Mouse (Mus musculus) midbrain, embryonic 10.5 days (tissue): Measurements from ENCODE around the gene Ezh2. TPM values are rescaled to one million over a fixed set of nuclear protein-coding genes. Genes with fewer than 3 reads are reported as not detected.
"Not testable (repeated sequence)": the region's sequence is repeated elsewhere in the genome, so short reads cannot be mapped to it uniquely, and the experiment has no call there.

Experiments
- DNase-seq: peaks from one replicate; pipeline ENCODE4 v3.0.0-alpha.2; 2017; ENCODE audit warnings: low spot score
- H3K27ac ChIP-seq: fragments of 300-500 bp; sonication (generic); replicated peaks from 2 replicates; pipeline ENCODE4 v1.5.1; 2016; ENCODE audit warnings: mild to moderate bottlenecking
- H3K27me3 ChIP-seq: fragments of 300-500 bp; sonication (generic); 2 replicates; pipeline ENCODE4 v1.6.1; 2016; ENCODE audit warnings: low read depth, mild to moderate bottlenecking; ENCODE audit not compliant: poor library complexity, severe bottlenecking
- H3K36me3 ChIP-seq: fragments of 300-500 bp; sonication (generic); 2 replicates; pipeline ENCODE4 v1.6.1; 2016; ENCODE audit warnings: mild to moderate bottlenecking, moderate library complexity
- H3K4me1 ChIP-seq: fragments of 300-500 bp; sonication (generic); 2 replicates; pipeline ENCODE4 v1.6.1; 2016
- H3K4me3 ChIP-seq: fragments of 300-500 bp; sonication (generic); 2 replicates; pipeline ENCODE4 v1.5.1; 2016; ENCODE audit warnings: mild to moderate bottlenecking, moderate library complexity
- H3K9me3 ChIP-seq: fragments of 300-500 bp; sonication (generic); replicated peaks from 2 replicates; pipeline ENCODE4 v1.6.1; 2016; ENCODE audit warnings: mild to moderate bottlenecking
- WGBS: fragments of 180-500 bp; shearing (Covaris S2); methylation state at CpG from one replicate; pipeline ENCODE4 v1.1.7; 2016; 5-methylcytosine and 5-hydroxymethylcytosine counted together
- polyA plus RNA-seq: library from polyadenylated mRNA; unstranded; fragments of >200 nt; fragmentation: Nextera tagmentation; extraction: Ambion mirVana; gene quantifications from 2 replicates; pipeline ENCODE4 v1.2.1, GENCODE M21; 2016

Gene Ezh2
- polyA plus RNA-seq: 175 and 184 TPM in 2 replicates

DNA sequence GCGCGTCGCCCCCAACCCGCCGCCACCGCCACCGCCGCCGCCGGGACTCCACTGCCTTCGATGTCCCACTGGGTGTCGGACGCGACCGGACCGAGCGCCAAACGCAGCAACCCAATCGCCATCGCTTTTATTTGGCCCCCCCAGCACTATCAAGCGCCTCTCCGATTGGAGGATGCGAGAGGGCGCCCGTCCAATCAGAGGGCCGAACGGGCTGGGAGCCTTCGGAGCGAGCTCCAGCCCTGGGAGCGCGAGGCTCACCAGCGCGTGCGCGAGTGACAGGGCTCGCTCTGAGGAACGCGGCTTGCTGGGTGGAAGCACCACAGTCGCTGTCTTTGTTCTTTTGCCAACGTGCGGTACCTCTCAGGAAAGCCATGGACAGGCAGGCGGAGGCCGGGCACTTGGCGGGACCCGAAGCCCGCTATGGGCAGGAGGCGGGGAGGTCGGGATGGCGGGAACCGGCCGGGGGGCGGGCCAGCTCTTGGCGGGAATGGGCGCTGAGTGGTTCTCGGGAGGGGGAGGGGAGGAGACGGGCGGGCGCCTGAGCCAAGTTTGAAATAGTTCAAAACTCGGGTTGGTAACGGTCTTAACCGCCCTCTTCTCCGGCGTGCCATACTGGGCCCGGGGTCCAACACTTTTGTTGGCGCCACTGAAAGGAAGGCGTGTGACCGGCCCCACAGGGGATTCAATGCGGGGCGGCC lies at the start of gene Ezh2:
TSS of gene Ezh2 (minus strand) at position 416 of the 698 bp plus-strand sequence.
- Histone ChIP-seq H3K4me1 (peaks cover 41% of the 10 kb centered on the region), H3K4me3 (peak within 1 kb of the TSS; percentile 80), H3K9me3 (no peaks in the 10 kb centered on the region), H3K27me3 (no peaks in the 10 kb centered on the region), H3K27ac (peak within 1 kb of the TSS; percentile 98), H3K36me3 (no peaks in the 10 kb centered on the region)
- under 1% methylated on average over 66 of the region's 69 CpGs for WGBS
- DNase-seq: peak; percentile 98

DNA sequence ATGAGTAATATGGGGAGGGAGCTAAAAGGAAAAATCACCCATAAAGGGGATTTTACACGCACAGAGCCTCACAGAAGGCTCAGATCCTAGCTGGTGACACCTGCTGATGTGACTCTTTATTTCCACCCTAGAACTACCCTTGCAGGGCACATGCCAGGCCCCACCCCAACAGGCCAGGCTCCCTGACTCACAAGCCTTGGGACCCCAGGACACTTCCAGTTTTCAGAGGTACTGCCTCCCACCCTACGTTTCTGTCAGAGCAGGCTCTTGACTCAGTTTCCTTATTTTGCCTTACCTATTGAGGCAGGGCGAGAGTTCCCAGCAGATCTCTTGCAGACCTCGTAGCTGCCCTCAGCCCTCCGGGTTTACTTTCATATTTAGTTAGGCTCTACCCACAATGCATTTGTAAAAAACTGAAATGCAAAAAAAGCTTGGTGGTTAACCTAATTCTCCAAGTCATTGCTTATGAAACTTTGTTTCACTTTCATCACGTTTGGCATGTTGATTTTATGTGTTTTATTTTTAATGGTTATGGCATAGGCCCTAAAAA lies 41.5 kb upstream of the Ezh2 start:
- Histone ChIP-seq H3K9me3 (no peaks in the 10 kb centered on the region), H3K4me3 (no peak overlapping the region), H3K36me3 (no peaks in the 10 kb centered on the region), H3K4me1 (no peaks in the 10 kb centered on the region), H3K27me3 (no peaks in the 10 kb centered on the region), H3K27ac (no peak overlapping the region)
- DNase-seq: no peak
- WGBS: 78% methylated on average over 6 of the region's 6 CpGs

DNA sequence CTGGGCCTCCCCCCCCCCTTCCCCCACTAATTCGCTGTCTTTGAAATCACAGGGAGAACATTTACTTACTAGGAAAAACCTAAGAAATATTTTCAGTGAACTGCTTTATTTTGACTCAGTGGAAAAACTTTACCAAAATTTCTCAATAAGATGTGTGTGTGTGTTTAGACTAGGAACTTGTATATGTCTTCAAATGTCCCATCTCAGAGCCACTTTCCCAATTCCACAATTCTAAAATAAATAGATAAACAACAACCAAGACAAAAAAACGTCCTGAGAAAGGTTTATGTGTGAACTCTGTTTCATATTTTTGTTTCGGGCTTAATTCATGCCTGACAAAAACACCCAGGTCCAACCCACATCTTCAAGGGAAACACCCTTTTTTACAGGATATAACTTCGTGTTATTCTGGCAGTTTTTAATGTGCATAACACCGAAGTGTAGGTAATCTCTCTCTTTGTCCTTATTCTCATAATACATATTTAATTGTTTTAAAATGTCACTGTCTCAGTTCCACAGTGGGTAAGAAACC lies 40.9 kb upstream of the Ezh2 start:
- no peaks in the 10 kb centered on the region for H3K36me3 ChIP-seq
- WGBS: 75% methylated on average over 5 of the region's 5 CpGs
- no peaks in the 10 kb centered on the region for H3K9me3 ChIP-seq
- no peaks in the 10 kb centered on the region for H3K4me1 ChIP-seq
- H3K27ac ChIP-seq: no peak overlapping the region
- H3K4me3 ChIP-seq: no peak overlapping the region
- DNase-seq: no peak
- H3K27me3 ChIP-seq: no peaks in the 10 kb centered on the region

DNA sequence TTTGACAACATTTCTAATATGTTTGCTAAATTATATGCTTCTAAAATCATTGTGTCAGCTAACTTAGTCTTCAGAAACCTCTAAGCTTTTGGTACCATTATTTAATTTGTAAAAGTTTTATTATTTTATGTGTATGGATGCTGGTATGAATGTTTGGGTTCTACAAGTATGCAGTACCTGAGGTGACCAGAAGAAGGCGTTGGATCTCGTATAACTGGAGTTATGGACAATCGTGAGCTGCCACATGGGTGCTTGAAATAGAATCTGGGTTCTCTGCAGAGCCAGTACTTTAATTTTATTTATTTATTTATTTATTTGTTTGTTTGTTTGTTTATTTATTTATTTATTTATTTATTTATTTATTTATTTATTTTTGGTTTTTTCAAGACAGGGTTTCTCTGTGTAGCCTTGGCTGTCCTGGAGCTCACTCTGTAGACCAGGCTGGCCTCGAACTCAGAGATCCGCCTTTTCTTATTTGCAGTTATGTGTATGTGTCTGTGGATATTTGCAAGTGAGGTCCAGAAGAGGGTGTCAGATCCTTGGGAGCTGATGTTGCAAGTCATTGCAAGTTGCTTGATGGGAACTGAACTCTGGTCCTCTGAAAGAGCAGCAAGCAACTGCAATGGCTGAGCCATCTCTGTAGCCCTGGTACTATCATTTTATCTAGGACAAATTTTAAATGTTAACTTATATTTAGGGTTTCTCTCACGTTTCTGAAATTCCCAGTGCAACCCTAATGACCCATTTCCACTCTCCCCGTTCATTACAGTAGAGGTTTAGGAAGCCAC lies 40.3 kb upstream of the Ezh2 start:
- no peak overlapping the region for H3K27ac ChIP-seq
- no peak overlapping the region for H3K4me3 ChIP-seq
- 75% methylated on average over 7 of the region's 7 CpGs for WGBS
- no peaks in the 10 kb centered on the region for H3K27me3 ChIP-seq
- no peak for DNase-seq
- H3K4me1 ChIP-seq: no peaks in the 10 kb centered on the region
- H3K9me3 ChIP-seq: no peaks in the 10 kb centered on the region
- H3K36me3 ChIP-seq: no peaks in the 10 kb centered on the region

DNA sequence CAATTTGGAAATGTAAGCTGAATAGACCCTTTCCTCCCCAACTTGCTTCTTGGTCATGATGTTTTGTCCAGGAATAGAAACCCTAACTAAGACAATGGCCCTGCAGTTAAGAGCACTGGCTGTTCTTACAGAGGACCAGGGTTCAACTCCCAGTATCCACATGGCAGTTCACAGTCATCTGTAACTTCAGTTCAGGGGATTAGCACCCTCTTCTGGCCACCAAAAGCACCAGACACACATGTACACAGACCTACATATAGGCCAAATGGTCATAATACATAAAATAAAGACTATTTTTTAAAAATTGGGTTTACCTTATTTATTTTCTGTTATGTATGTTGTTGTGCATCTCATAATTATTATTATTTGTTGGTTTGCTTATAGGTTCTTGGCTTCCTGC lies 38.3 kb upstream of the Ezh2 start:
- no peaks in the 10 kb centered on the region for H3K27me3 ChIP-seq
- DNase-seq: no peak
- no peak overlapping the region for H3K27ac ChIP-seq
- no peaks in the 10 kb centered on the region for H3K36me3 ChIP-seq
- no peak overlapping the region for H3K4me3 ChIP-seq
- no peaks in the 10 kb centered on the region for H3K4me1 ChIP-seq
- H3K9me3 ChIP-seq: no peaks in the 10 kb centered on the region

DNA sequence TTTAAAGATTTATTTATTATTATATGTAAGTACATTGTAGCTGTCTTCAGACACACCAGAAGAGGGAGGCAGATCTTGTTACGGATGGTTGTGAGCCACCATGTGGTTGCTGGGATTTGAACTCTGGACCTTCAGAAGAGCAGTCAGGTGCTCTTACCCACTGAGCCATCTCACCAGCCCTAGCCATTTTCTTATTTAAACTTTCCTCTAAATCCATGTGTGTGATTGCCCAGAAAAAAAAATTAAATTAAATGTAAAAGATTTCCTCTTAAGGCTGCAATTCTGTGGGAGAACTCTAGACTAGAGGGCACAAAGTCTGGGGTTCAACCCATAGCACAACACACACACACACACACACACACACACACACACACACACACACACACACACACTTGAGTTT lies 34.9 kb upstream of the Ezh2 start:
- not testable (repeated sequence) for H3K4me1 ChIP-seq, H3K9me3 ChIP-seq, H3K27ac ChIP-seq, H3K4me3 ChIP-seq, DNase-seq, H3K27me3 ChIP-seq, H3K36me3 ChIP-seq
- 93% methylated on average over 1 of the region's 1 CpGs for WGBS

DNA sequence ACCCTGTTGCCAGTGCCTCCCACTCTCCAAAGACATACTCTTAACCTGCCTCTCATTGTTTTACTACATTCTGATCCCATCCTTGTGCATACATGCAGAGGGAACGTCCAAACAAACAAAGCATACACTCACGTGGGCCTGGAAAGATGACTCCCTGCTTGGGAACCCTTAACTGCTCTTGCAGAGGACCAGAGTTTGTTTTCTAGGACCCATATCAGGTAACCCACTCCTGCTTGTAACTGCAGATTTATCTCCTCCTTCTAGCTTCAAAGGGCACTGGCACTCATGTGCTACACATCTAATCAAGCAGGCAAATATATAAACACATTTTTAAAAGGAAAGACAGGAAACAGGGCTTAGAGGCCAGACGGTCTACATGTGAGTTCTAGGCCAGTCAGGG lies 32.8 kb upstream of the Ezh2 start:
- no peak overlapping the region for H3K27ac ChIP-seq
- H3K4me3 ChIP-seq: no peak overlapping the region
- WGBS: 67% methylated on average over 3 of the region's 3 CpGs
- no peaks in the 10 kb centered on the region for H3K4me1 ChIP-seq
- H3K36me3 ChIP-seq: no peaks in the 10 kb centered on the region
- H3K9me3 ChIP-seq: no peaks in the 10 kb centered on the region
- H3K27me3 ChIP-seq: no peaks in the 10 kb centered on the region
- no peak for DNase-seq

DNA sequence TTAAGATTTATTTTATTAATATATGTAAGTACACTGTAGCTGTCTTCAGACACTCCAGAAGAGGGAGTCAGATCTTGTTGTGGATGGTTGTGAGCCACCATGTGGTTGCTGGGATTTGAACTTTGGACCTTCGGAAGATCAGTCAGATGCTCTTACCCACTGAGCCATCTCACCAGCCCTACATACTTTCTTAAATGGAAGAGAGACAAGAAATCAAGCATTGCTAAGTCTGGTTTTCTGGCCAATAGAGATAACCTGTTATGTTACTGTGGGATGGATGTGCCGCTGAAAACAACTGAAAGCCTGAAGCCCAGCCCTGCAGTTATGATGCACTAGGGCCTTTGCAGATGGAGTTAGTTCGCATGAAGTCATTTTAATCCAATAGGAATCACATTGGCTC lies 31.8 kb upstream of the Ezh2 start:
- not testable (repeated sequence) for H3K36me3 ChIP-seq, H3K4me3 ChIP-seq, H3K27me3 ChIP-seq, H3K27ac ChIP-seq, H3K4me1 ChIP-seq, H3K9me3 ChIP-seq, DNase-seq
- 88% methylated on average over 3 of the region's 3 CpGs for WGBS

DNA sequence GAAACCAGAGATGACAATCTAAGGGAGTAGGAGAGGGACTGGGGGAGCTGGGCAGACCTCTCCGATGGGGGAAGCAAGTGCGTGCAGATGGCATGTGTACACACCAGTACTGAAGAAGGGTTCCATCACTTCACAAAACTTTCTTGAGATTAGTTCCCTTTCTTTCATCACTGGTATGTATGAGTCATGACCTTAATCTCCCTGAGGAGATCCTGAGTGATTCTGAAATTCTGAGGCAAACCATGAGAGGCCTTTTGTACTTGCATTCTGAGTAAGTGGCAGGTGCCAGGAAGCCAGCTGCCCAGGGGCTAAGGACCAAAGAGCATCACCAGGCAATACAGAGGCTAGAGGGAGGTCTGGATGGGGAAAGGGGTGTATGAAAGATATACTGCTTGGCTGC lies 25.9 kb upstream of the Ezh2 start:
- no peak for DNase-seq
- 90% methylated on average over 2 of the region's 2 CpGs for WGBS
- H3K9me3 ChIP-seq: no peaks in the 10 kb centered on the region
- H3K27me3 ChIP-seq: no peaks in the 10 kb centered on the region
- no peaks in the 10 kb centered on the region for H3K36me3 ChIP-seq
- peaks cover 3% of the 10 kb centered on the region; the same call in 1 of the 2 replicates for H3K4me1 ChIP-seq
- H3K27ac ChIP-seq: no peak overlapping the region
- no peak overlapping the region for H3K4me3 ChIP-seq

DNA sequence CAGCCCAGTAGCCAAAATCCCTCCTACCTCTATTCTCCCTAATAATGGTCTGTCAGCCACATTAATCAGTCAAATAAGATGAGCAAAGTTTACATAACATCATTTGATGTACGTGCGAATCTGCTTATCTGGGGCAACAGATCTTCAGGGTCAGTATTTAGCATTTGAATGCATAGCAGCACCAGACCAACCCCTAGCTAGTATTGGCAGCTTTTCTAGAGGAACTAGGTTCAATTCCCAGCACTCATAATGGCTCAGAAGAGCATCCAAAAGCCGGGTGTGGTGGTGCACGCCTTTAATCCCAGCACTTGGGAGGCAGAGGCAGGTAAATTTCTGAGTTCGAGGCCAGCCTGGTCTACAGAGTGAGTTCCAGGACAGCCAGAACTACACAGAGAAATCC lies 13.2 kb upstream of the Ezh2 start:
- not testable (repeated sequence) for H3K27me3 ChIP-seq, H3K9me3 ChIP-seq, H3K27ac ChIP-seq, H3K4me1 ChIP-seq, H3K4me3 ChIP-seq, H3K36me3 ChIP-seq, DNase-seq
- 59% methylated on average over 5 of the region's 5 CpGs for whole genome bisulfite sequencing

DNA sequence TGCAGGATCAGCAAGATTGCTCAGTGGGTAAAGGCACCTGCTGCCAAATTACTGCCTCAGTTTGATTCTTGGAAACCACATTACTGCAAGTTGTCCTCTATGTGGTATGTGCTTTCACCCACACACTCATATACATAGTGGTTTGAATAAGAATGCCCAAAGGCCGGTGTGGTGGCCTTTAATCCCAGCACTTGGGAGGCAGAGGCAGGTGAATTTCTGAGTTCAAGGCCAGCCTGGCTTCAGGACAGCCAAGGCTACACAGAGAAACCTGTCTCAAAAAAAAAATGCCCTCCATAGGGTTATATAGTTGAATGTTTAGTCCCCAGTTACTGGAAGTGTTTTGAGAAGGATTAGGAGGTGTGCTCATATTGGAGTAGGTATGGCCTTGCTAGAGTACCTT lies 6.8 kb upstream of the Ezh2 start:
- 71% methylated on average over 1 of the region's 1 CpGs for WGBS
- H3K36me3 ChIP-seq: no peaks in the 10 kb centered on the region

DNA sequence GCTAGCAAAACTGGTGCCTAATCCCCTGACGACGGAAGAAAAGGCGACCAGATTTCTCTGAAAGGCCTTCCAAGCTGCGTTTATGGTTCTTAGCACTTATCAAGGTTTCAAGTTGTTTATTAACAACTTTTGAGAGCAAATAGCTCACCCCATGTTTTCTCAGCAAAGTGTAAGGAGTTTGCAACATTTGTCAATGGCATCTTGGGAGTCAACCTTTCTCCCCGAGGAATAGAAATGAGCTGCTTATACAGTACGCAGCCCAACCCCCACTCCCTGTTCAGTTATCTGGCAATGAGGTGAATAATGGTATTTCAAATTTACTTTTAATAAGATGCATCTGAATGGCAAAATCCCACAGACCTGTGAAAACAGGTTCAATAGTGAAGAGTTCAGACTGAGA lies 555 bp upstream of the Ezh2 start:
- peaks cover 38% of the 10 kb centered on the region for H3K4me1 ChIP-seq

More for the DNA sequence above, 6.8 kb upstream of the Ezh2 start:
- no peak for DNase-seq
- no peaks in the 10 kb centered on the region for H3K9me3 ChIP-seq
- no peaks in the 10 kb centered on the region for H3K4me1 ChIP-seq
- H3K27me3 ChIP-seq: no peaks in the 10 kb centered on the region
- H3K27ac ChIP-seq: no peak overlapping the region
- H3K4me3 ChIP-seq: no peak overlapping the region

More for the DNA sequence above, 555 bp upstream of the Ezh2 start:
- Histone ChIP-seq H3K9me3 (no peaks in the 10 kb centered on the region), H3K27ac (peak overlapping the region; percentile 98), H3K36me3 (no peaks in the 10 kb centered on the region), H3K27me3 (no peaks in the 10 kb centered on the region), H3K4me3 (peak overlapping the region; percentile 80)
- 6% methylated on average over 6 of the region's 6 CpGs for WGBS
- no peak for DNase-seq
